Mouse (Mus musculus): ENCODE measurements around the gene Ube2g2. TPM values are rescaled to one million over a fixed set of nuclear protein-coding genes. Genes with fewer than 3 reads are reported as not detected.

Ube2g2 gene
- polyA plus RNA-seq, 1 experiment from 2014 or later: 98.9 TPM

MicroRNAs within 50 kb of the gene (microRNA counts, 519-probe panel; counts per million panel counts)
- microRNA mmu-miR-1930: 188 counts per million, percentile 57 among the panel's probes with 10 or more counts

Small RNAs within 50 kb of the gene (microRNA-seq; reads per million reads assigned to microRNA genes)
- 24.1 reads per million, percentile 32 among the genes with 10 or more reads in this experiment for gene Mir1930

Other genes starting within 250 kb of the Ube2g2 start
- gene Adarb1, start 204.0 kb upstream of the Ube2g2 start, polyA plus RNA-seq (2016; fragmentation: Nextera tagmentation; extraction: Ambion mirVana): 5.1 and 6.8 TPM in 2 replicates
- gene Fam207a, start 106.5 kb upstream of the Ube2g2 start, polyA plus RNA-seq (2016; fragmentation: Nextera tagmentation; extraction: Ambion mirVana): 43.9 and 46.9 TPM in 2 replicates
- 0.60 and 1.3 TPM in 2 replicates for gene Itgb2, start 92.0 kb upstream of the Ube2g2 start, polyA plus RNA-seq (2016; fragmentation: Nextera tagmentation; extraction: Ambion mirVana)
- gene Pttg1ip, start 40.6 kb upstream of the Ube2g2 start, polyA plus RNA-seq (2016; fragmentation: Nextera tagmentation; extraction: Ambion mirVana): 65.6 and 71.0 TPM in 2 replicates
- 419 and 445 TPM in 2 replicates for gene Sumo3, start 16.2 kb upstream of the Ube2g2 start, polyA plus RNA-seq (2016; fragmentation: Nextera tagmentation; extraction: Ambion mirVana)
- gene Gm49325, start 16.1 kb upstream of the Ube2g2 start, polyA plus RNA-seq (2016; fragmentation: Nextera tagmentation; extraction: Ambion mirVana): 1.9 and 8.0 TPM in 2 replicates
- 0.97 and 1.2 TPM in 2 replicates for gene Tspear, start 64.3 kb downstream of the Ube2g2 start, polyA plus RNA-seq (2016; fragmentation: Nextera tagmentation; extraction: Ambion mirVana)
- not detected in 2 replicates for gene Gm19402, start 68.5 kb downstream of the Ube2g2 start, polyA plus RNA-seq (2016; fragmentation: Nextera tagmentation; extraction: Ambion mirVana)
- not detected in 2 replicates for gene Gm9508, start 75.0 kb downstream of the Ube2g2 start, polyA plus RNA-seq (2016; fragmentation: Nextera tagmentation; extraction: Ambion mirVana)
- not detected in 2 replicates for gene Gm10272, start 84.4 kb downstream of the Ube2g2 start, polyA plus RNA-seq (2016; fragmentation: Nextera tagmentation; extraction: Ambion mirVana)
- gene Gm10024, start 89.2 kb downstream of the Ube2g2 start, polyA plus RNA-seq (2016; fragmentation: Nextera tagmentation; extraction: Ambion mirVana): not detected in 2 replicates
- gene Gm10142, start 93.5 kb downstream of the Ube2g2 start, polyA plus RNA-seq (2016; fragmentation: Nextera tagmentation; extraction: Ambion mirVana): not detected in 2 replicates
- gene Krtap12-1, start 98.3 kb downstream of the Ube2g2 start, polyA plus RNA-seq (2016; fragmentation: Nextera tagmentation; extraction: Ambion mirVana): not detected in 2 replicates
- not detected in 2 replicates for gene Gm10100, start 104.2 kb downstream of the Ube2g2 start, polyA plus RNA-seq (2016; fragmentation: Nextera tagmentation; extraction: Ambion mirVana)
- not detected in 2 replicates for gene Gm18596, start 120.4 kb downstream of the Ube2g2 start, polyA plus RNA-seq (2016; fragmentation: Nextera tagmentation; extraction: Ambion mirVana)
- gene Gm9736, start 129.1 kb downstream of the Ube2g2 start, polyA plus RNA-seq (2016; fragmentation: Nextera tagmentation; extraction: Ambion mirVana): not detected in 2 replicates
- gene Gm3233, start 137.4 kb downstream of the Ube2g2 start, polyA plus RNA-seq (2016; fragmentation: Nextera tagmentation; extraction: Ambion mirVana): not detected in 2 replicates
- not detected in 2 replicates for gene Gm3238, start 149.1 kb downstream of the Ube2g2 start, polyA plus RNA-seq (2016; fragmentation: Nextera tagmentation; extraction: Ambion mirVana)
- not detected in 2 replicates for gene Gm7138, start 154.7 kb downstream of the Ube2g2 start, polyA plus RNA-seq (2016; fragmentation: Nextera tagmentation; extraction: Ambion mirVana)
- not detected in 2 replicates for gene Gm3250, start 160.3 kb downstream of the Ube2g2 start, polyA plus RNA-seq (2016; fragmentation: Nextera tagmentation; extraction: Ambion mirVana)
- gene Gm7137, start 165.9 kb downstream of the Ube2g2 start, polyA plus RNA-seq (2016; fragmentation: Nextera tagmentation; extraction: Ambion mirVana): not detected in 2 replicates
- not detected in 2 replicates for gene Gm9639, start 172.8 kb downstream of the Ube2g2 start, polyA plus RNA-seq (2016; fragmentation: Nextera tagmentation; extraction: Ambion mirVana)
- not detected in 2 replicates for gene Gm19668, start 176.9 kb downstream of the Ube2g2 start, polyA plus RNA-seq (2016; fragmentation: Nextera tagmentation; extraction: Ambion mirVana)
- gene Gm9507, start 189.6 kb downstream of the Ube2g2 start, polyA plus RNA-seq (2016; fragmentation: Nextera tagmentation; extraction: Ambion mirVana): not detected in 2 replicates
- not detected in 2 replicates for gene Gm2696, start 192.4 kb downstream of the Ube2g2 start, polyA plus RNA-seq (2016; fragmentation: Nextera tagmentation; extraction: Ambion mirVana)
- not detected in 2 replicates for gene Krtap10-4, start 204.8 kb downstream of the Ube2g2 start, polyA plus RNA-seq (2016; fragmentation: Nextera tagmentation; extraction: Ambion mirVana)
- not detected in 2 replicates for gene Krtap10-10, start 213.7 kb downstream of the Ube2g2 start, polyA plus RNA-seq (2016; fragmentation: Nextera tagmentation; extraction: Ambion mirVana)
- gene Gm36176, start 224.5 kb downstream of the Ube2g2 start, polyA plus RNA-seq (2016; fragmentation: Nextera tagmentation; extraction: Ambion mirVana): not detected in 2 replicates
- not detected in 2 replicates for gene Gm10318, start 230.6 kb downstream of the Ube2g2 start, polyA plus RNA-seq (2016; fragmentation: Nextera tagmentation; extraction: Ambion mirVana)
- gene Gm3285, start 239.7 kb downstream of the Ube2g2 start, polyA plus RNA-seq (2016; fragmentation: Nextera tagmentation; extraction: Ambion mirVana): not detected in 2 replicates

All from embryonic facial prominence, embryonic 10.5 days (tissue).